Mouse (Mus musculus) heart, adult 11 months (tissue): Measurements from ENCODE around the gene Spty2d1.

ENCODE experiments used
- DNase-seq: peaks from one replicate; pipeline ENCODE4 v3.0.0; 2022

Spty2d1 gene

GRCm38 (mm10) chr7:47020956-47021355 is 12.7 kb upstream of the Spty2d1 start:
- peak; percentile 80 for DNase-seq

- peak; percentile 87 for DNase-seq
Measured at GRCm38 (mm10) chr7:47019641-47020040, 11.4 kb upstream of the Spty2d1 start.

- peak; percentile 74 for DNase-seq
Measured at GRCm38 (mm10) chr7:47017146-47017545, 8.9 kb upstream of the Spty2d1 start.

- peak; percentile 64 for DNase-seq
Measured at GRCm38 (mm10) chr7:47016602-47017001, 8.4 kb upstream of the Spty2d1 start.

- DNase-seq, result peak; percentile 99
Measured at GRCm38 (mm10) chr7:47015390-47016065, 7.3 kb upstream of the Spty2d1 start.

GRCm38 (mm10) chr7:47014564-47015389 is 6.6 kb upstream of the Spty2d1 start:
- peak; percentile 96 for DNase-seq

- DNase-seq, result peak; percentile 70
Measured at GRCm38 (mm10) chr7:47013131-47013767, 5.0 kb upstream of the Spty2d1 start.

GRCm38 (mm10) chr7:47007818-47008167 is 418 bp downstream of the Spty2d1 start:
- no peak for DNase-seq

GRCm38 (mm10) chr7:47007109-47007780 is 966 bp downstream of the Spty2d1 start:
- DNase-seq, result peak; percentile 91

- DNase-seq, result peak; percentile 83
Measured at GRCm38 (mm10) chr7:47003411-47004115, 4.6 kb downstream of the Spty2d1 start.

- peak; percentile 85 for DNase-seq
Measured at GRCm38 (mm10) chr7:47001900-47002275, 6.3 kb downstream of the Spty2d1 start.

GRCm38 (mm10) chr7:47001125-47001899 is 6.9 kb downstream of the Spty2d1 start:
- DNase-seq, result no peak

- peak; percentile 94 for DNase-seq
Measured at GRCm38 (mm10) chr7:47000644-47000983, 7.6 kb downstream of the Spty2d1 start.

- DNase-seq, result no peak
Measured at GRCm38 (mm10) chr7:46999983-47000643, 8.1 kb downstream of the Spty2d1 start.

- no peak for DNase-seq
Measured at GRCm38 (mm10) chr7:46998942-46999341, 9.3 kb downstream of the Spty2d1 start.

GRCm38 (mm10) chr7:46997644-46998395 is 10.4 kb downstream of the Spty2d1 start:
- peak; percentile 97 for DNase-seq

- DNase-seq, result no peak
Measured at GRCm38 (mm10) chr7:46997008-46997407, 11.2 kb downstream of the Spty2d1 start.

GRCm38 (mm10) chr7:46995558-46995957 is 12.7 kb downstream of the Spty2d1 start:
- no peak for DNase-seq

GRCm38 (mm10) chr7:46993079-46993478 is 15.1 kb downstream of the Spty2d1 start:
- peak; percentile 87 for DNase-seq

- DNase-seq, result peak; percentile 78
Measured at GRCm38 (mm10) chr7:46989387-46989786, 18.8 kb downstream of the Spty2d1 start.
